Mouse (Mus musculus) heart, adult 2 months (tissue): Measurements from ENCODE around the gene Zfp593.

ENCODE experiments used
- CTCF ChIP-seq: fragments of 200-600 bp; IDR thresholded peaks from 2 replicates; pipeline ENCODE4 v1.8.1; 2022; ENCODE audit warnings: antibody characterized with exemption, mild to moderate bottlenecking, moderate library complexity
- POLR2A ChIP-seq: fragments of 200-500 bp; IDR thresholded peaks from 2 replicates; pipeline ENCODE4 v1.6.1; 2011; ENCODE audit warnings: mild to moderate bottlenecking, low read depth, low read length, control low read depth; ENCODE audit not compliant: insufficient read depth

GRCm38 (mm10) chr4:134288397-134289256 lies 43.2 kb upstream of the Zfp593 start:
- TF ChIP-seq CTCF, result no peak
- TF ChIP-seq POLR2A, result no peak
